Mouse (Mus musculus) spleen, adult 2 months (tissue): ENCODE data around the gene S100b. TPM values are rescaled to one million over a fixed set of nuclear protein-coding genes. Genes with fewer than 3 reads are reported as not detected.

Experiments
- DNase-seq, 2 experiments: peaks; one replicate each; pipeline versions ENCODE4 v3.0.0 to v3.0.0-alpha.2; 2012 to 2021; ENCODE audit warnings: low spot score in 2 of 2, low read depth in 1 of 2
- H3K27ac ChIP-seq: fragments of 200-500 bp; 2 replicates; pipeline ENCODE4 v1.5.1; 2012; ENCODE audit warnings: low read length, inconsistent platforms; ENCODE audit not compliant: insufficient read depth
- H3K27me3 ChIP-seq: fragments of 200-500 bp; 2 replicates; pipeline ENCODE4 v1.6.1; 2012; ENCODE audit warnings: mild to moderate bottlenecking, moderate library complexity, low read length, inconsistent platforms; ENCODE audit not compliant: control insufficient read depth, insufficient read depth
- H3K36me3 ChIP-seq: fragments of 200-500 bp; 2 replicates; pipeline ENCODE4 v1.6.1; 2012; ENCODE audit warnings: mild to moderate bottlenecking, low read length, inconsistent platforms; ENCODE audit not compliant: control insufficient read depth, insufficient read depth
- H3K4me1 ChIP-seq: fragments of 200-500 bp; 2 replicates; pipeline ENCODE4 v1.6.1; 2011; ENCODE audit warnings: inconsistent platforms; ENCODE audit not compliant: control insufficient read depth, insufficient read depth, insufficient read length
- H3K4me3 ChIP-seq: fragments of 200-500 bp; 2 replicates; pipeline ENCODE4 v1.5.1; 2011; ENCODE audit warnings: mild to moderate bottlenecking, inconsistent platforms; ENCODE audit not compliant: insufficient read depth, insufficient read length; ENCODE audit errors: extremely low read depth
- CTCF ChIP-seq: fragments of 200-500 bp; IDR thresholded peaks from 2 replicates; pipeline ENCODE4 v1.5.1; 2011; ENCODE audit warnings: mild to moderate bottlenecking, inconsistent platforms; ENCODE audit not compliant: insufficient read depth, insufficient read length, insufficient replicate concordance; ENCODE audit errors: extremely low read depth
- POLR2A ChIP-seq: fragments of 200-500 bp; IDR thresholded peaks from 2 replicates; pipeline ENCODE4 v1.6.1; 2011; ENCODE audit warnings: low read depth, low read length, inconsistent platforms
- WGBS: fragments of 180-500 bp; shearing (Covaris S2); methylation state at CpG from one replicate; pipeline ENCODE4 v1.1.7; 2018; 5-methylcytosine and 5-hydroxymethylcytosine counted together
- polyA plus RNA-seq: library from polyadenylated mRNA; depleted of rRNA; stranded (reverse); fragments of >200 nt; gene quantifications from 2 replicates; pipeline ENCODE4 v1.2.3, GENCODE M21; 2012

The S100b gene
- polyA plus RNA-seq, 1 experiment = 0.70 TPM

DNA sequence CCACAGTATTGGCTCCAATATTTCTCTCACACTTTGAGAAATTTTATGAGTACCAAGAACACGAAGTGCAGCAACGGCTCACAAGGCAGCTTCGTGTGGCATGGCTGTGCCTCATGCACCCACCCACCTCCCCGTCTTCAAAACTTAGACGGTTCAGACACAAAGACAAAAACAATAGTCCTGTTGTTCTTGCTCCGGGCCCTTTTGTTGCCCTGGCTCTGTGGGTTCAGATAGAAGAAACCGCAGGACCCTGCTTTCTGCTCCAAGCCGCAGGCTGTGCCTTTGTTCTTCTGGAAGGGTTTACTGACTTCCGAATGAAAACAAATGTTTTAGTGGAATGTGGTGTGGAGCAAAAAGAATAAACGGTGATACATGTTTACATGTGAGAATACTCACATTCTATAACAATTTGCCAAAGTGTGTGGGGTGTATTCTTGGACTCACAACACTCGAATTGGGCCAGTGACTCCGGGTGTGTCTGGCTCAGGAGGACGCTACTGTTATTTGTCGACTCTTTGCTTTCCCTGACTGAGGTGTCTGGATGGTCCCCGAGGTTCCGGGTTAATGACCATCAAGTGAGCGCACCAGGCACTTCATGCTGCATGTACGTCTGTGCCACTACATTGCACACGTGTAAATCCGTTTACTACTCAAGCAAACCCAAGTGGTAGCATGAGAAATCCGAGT, 5.5 kb upstream of the S100b start:
- H3K27me3 ChIP-seq = no peaks in the 10 kb centered on the region
- H3K36me3 ChIP-seq = no peaks in the 10 kb centered on the region
- no peaks in the 10 kb centered on the region for H3K4me1 ChIP-seq
- no peak overlapping the region for H3K27ac ChIP-seq
- 73% methylated on average over 21 of the region's 21 CpGs for WGBS
- DNase-seq = no peak
- no peak overlapping the region for H3K4me3 ChIP-seq
- TF ChIP-seq CTCF (no peak), POLR2A (no peak)

DNA sequence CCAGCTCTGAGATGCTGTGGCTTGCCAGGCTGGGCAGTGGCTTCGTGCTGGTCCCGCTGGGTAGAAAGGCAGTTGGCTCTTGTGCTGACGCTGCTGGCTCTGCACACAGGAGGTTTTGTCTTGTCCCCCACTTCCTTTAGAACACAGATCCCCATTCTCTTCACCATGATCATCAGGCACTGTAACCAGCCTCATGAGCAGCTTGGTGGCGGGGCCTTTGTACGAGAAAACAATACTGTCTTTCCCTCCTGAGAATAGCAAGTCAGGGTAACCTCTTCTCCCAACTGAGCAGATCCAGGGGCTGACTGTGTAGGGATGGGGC, 5.0 kb upstream of the S100b start:
- Histone ChIP-seq H3K4me3 (no peak overlapping the region), H3K36me3 (no peaks in the 10 kb centered on the region), H3K27ac (no peak overlapping the region), H3K27me3 (no peaks in the 10 kb centered on the region), H3K4me1 (no peaks in the 10 kb centered on the region)
- no peak for DNase-seq
- WGBS = 85% methylated on average over 5 of the region's 5 CpGs
- TF ChIP-seq POLR2A (no peak), CTCF (no peak)

GRCm38 (mm10) chr10:76250870-76251269, 2.8 kb upstream of the S100b start:
- WGBS = 91% methylated on average over 7 of the region's 7 CpGs
- no peaks in the 10 kb centered on the region for H3K4me1 ChIP-seq
- no peak for DNase-seq
- no peak overlapping the region for H3K27ac ChIP-seq
- H3K27me3 ChIP-seq = no peaks in the 10 kb centered on the region
- no peak overlapping the region for H3K4me3 ChIP-seq
- TF ChIP-seq POLR2A (no peak), CTCF (no peak)
- H3K36me3 ChIP-seq = no peaks in the 10 kb centered on the region

DNA sequence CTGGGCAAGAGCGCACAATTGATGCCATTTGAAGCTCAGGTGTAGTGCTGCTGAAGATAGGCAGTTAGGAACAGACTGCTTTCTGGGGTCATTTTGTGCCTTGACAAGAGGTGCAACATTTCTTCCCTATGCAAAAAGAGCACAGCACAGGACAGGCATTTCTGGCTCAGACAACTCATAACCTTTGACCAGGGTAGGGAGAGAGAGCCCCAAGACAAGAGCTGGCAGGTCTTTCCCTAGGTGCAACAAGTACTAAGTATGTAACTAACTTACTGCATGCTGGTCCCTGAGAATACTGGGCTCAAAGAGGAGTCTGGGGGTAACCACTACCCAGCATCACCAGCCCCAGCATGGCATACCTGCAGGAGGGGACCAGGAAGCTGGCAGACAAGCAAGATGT, 574 bp upstream of the S100b start:
- Histone ChIP-seq H3K36me3 (no peaks in the 10 kb centered on the region), H3K27me3 (no peaks in the 10 kb centered on the region), H3K4me1 (peaks cover 3% of the 10 kb centered on the region; the same call in 1 of the 2 replicates), H3K27ac (no peak overlapping the region), H3K4me3 (no peak overlapping the region)
- WGBS = 100% methylated on average over 1 of the region's 1 CpGs
- DNase-seq = no peak
- TF ChIP-seq CTCF = no peak
- no peak for TF ChIP-seq POLR2A

DNA sequence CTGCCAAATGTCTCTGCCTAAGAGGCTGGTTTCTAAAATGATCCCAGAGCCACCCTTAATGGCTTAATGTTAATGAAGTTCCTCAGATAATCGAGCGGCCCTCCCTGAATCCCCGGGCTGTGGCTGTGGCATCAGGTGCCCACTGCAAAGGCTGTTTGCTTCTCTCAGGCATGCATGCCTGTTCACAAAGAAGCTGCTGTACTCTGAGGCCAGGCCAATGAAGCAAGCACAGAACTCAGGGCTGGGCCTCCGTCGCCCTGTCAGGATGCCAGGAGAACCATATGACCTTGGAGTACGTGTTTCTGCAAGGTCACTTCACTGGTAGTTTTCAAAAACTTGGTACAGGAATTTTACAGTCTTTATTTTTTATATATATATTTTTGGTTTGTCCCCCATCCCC, 2.0 kb downstream of the S100b start:
- H3K4me1 ChIP-seq = peaks cover 3% of the 10 kb centered on the region; the same call in 1 of the 2 replicates
- H3K36me3 ChIP-seq = no peaks in the 10 kb centered on the region
- no peak overlapping the region for H3K4me3 ChIP-seq
- TF ChIP-seq CTCF (no peak), POLR2A (no peak)
- H3K27me3 ChIP-seq = no peaks in the 10 kb centered on the region
- H3K27ac ChIP-seq = no peak overlapping the region
- DNase-seq = no peak
- WGBS = 78% methylated on average over 6 of the region's 6 CpGs

- H3K36me3 ChIP-seq = no peaks in the 10 kb centered on the region
- no peaks in the 10 kb centered on the region for H3K27me3 ChIP-seq
- H3K4me1 ChIP-seq = peaks cover 3% of the 10 kb centered on the region; the same call in 1 of the 2 replicates
- no peak overlapping the region for H3K4me3 ChIP-seq
- no peak overlapping the region for H3K27ac ChIP-seq
- no peak for DNase-seq
- 70% methylated on average over 7 of the region's 7 CpGs for WGBS
- no peak for TF ChIP-seq POLR2A
- TF ChIP-seq CTCF = no peak
Measured at GRCm38 (mm10) chr10:76257231-76257630, 3.6 kb downstream of the S100b start.

- Histone ChIP-seq H3K27me3 (no peaks in the 10 kb centered on the region), H3K4me1 (peaks cover 3% of the 10 kb centered on the region; the same call in 1 of the 2 replicates), H3K4me3 (no peak overlapping the region), H3K27ac (no peak overlapping the region), H3K36me3 (no peaks in the 10 kb centered on the region)
- DNase-seq = no peak
- TF ChIP-seq POLR2A = no peak
- TF ChIP-seq CTCF = no peak
- 50% methylated on average over 12 of the region's 12 CpGs for WGBS
Measured at GRCm38 (mm10) chr10:76257719-76258390, 4.2 kb downstream of the S100b start.
